Mouse (Mus musculus): ENCODE measurements around the gene Ces4a.
A peak's percentile ranks its signal among the peaks of the same experiment; 100 is the strongest.
"Not testable (repeated sequence)": the region's sequence is repeated elsewhere in the genome, so short reads cannot be mapped to it uniquely, and the experiment has no call there.

The Ces4a gene

GRCm38 (mm10) chr8:105170381-105171115 lies 38.9 kb downstream of the Ces4a start, which contains the start of gene Cbfb:
Gene Cbfb (plus strand): TSS chr8:105170674.
- peak; percentile 82 for DNase-seq

DNA sequence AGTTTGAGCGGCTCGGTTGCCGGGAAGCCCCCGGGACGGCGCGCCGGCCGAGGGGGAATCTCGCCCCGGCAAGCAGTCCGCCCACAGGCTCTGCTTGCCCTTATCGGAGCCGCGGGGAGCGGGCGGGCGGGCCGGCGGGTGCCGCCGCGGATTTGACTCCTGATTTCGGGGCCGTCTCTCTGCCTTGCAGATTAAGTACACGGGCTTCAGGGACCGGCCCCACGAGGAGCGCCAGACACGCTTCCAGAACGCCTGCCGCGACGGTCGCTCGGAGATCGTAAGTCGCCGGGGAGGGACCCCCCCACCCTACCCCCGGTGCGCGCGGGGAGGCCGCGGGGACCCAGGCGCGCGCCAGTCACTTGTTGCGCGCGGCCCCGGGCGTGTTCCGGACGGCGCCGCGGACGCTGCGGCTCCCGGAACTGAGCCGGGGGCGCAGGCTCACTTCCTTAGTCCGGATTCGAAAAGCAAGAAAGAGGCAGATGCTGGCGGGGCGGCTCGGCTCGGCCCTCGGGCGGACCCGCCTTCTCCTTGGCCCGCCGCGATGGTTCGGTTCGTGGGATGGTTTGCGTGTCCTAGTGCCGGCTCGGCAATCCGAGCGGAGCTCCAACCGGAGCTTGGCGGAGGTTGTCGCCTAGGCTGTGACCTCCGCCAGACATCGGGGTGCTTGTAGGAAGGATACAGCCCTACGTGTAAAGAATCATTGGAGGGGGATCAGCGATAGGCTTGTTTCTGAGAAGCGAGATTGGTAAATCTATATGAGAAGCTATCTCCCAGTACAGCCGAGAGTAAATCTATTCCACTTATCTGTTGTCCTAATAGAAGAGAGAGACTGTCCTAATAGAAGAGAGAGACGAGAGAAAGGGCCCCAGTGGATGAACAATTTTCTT lies 39.8 kb downstream of the Ces4a start:
- DNase-seq = peak; percentile 31

GRCm38 (mm10) chr8:105172003-105172362 lies 40.4 kb downstream of the Ces4a start:
- DNase-seq = no peak

GRCm38 (mm10) chr8:105175287-105175686 lies 43.7 kb downstream of the Ces4a start:
- DNase-seq = not testable (repeated sequence)

DNA sequence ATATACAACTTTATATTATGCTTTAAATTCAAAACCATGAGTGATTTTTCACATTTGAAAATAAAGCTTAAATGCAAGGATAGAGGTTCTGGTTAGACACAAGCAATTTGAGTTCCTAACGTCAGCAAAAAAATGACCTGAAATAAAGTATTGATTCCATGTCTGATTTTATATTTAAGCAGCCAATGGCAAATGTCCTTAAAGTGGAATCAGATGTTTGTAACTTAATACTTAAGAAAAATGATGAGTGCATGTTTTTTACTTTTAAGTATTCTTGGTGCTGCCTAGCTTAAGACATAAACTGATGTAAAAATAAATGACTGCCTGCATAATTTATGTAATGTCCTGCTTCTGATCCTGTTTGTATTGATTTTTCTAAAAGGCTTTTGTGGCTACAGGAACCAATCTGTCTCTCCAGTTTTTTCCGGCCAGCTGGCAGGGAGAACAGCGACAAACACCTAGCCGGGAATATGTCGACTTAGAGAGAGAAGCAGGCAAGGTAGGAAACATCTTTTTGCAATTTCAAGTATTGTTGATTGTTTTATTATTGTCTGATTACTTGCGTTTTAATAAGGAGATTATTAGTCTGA lies 46.7 kb downstream of the Ces4a start:
- DNase-seq = no peak

DNA sequence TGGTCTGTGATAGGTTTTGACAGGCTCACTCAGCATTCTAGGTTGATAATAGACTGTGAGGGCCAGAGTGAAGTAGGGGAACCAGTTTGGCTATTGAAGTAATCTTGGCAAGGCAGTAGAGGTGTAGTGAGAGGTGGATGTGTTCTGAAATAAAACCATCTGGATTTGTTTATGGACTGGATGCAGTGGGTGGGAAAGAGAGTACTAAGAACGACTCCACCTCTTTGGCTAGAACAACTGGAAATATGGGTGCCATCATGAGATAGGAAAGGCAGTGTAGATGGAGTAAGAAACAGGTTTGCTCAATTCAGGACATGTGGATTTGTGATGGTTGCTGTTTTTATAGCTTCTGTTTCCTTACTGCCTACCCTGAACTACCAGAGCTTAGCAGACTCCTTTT lies 50.6 kb downstream of the Ces4a start:
- DNase-seq = no peak

DNA sequence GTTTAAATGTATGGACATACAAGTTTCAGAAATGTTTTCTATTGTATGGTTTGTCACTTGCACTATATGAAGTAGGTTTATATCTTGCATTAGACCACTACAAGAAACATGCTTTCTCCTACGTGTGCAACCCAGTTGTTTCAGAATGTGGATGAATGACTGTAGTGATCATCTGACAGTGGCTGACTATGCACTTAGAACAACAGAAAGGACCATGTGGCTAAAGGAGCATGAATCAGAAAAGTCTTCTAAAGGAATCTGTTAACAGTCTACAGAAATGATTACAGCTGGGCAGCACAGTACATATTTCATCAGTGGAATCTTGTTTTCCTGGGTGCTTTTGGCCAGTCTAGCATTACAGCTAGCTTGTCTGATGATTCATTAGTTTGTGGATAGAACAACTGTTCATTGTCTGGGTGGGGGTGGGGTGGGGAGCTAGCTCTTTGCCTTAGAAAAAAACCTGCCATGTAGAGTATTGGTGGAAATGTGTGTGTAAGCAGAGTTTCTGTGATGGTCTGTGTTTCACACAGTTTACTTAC lies 54.9 kb downstream of the Ces4a start:
- DNase-seq = no peak

DNA sequence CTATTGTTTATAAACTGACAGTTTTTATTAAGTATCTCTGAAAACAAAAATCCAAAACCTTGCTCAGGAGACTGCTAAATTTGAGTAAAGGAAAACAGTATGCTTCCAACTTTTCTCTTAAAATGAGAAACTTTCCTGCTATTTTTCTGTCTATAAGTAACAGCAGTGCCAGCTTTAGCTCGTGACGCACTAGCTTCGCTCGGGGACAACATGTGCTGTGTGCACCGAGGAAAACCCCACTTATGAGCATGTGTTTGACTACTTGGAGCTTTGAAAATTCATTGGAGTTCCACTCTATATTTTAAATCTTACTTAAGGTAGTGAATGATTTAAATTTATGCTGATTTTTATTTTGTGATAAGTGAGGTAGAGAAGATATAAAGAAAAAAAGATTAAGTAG lies 60.6 kb downstream of the Ces4a start:
- no peak for DNase-seq
